Mouse (Mus musculus): ENCODE measurements at regions not wholly inside any gene's neighbourhood (a gene's known extent, or its start where the extent isn't known, plus 50 kb on each side); places are given as distances from the start of the nearest gene placed in this dataset.

DNA sequence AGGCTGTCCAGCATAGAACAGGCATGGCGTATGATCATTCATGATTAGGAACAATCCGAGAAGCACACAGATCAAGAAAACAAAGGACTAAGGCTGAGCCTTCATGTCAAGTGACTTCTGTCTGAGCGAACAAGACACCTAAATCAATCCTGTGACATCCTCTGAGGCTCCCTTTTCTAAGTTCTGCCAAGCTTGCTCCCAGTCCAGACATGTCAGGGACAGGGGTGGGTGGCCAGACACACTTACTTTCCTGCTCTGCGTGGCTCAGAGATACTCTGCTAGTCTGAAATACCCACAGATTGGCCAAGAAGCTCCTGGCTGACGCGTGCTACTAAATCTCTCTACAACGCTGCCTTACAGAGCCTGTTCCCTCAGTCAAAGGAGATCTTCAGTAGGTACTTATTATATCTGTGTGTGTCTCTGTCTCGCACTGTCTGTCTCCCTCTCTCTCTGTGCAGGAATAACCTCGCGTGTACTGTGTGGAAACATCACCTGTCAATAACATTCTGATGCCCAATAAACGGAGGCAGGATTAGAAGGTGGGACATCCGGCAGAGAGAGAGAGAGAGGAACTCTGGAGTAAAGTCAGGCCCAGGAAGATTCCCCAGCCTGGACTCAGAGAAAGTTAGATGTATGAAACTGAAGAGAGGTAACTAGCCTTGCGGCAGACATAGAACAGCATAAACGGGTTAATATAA is 163.5 kb downstream of the Fam43a start:
- TF ChIP-seq CTCF (IDR thresholded peaks at IDR 0.05; ENCODE audit: extremely low read depth, insufficient read depth, insufficient read length, insufficient replicate concordance) (no peak), POLR2A (IDR thresholded peaks at IDR 0.05; ENCODE audit: low read depth, low read length) (no peak)

Measured in spleen, adult 2 months (tissue).